Mouse (Mus musculus): ENCODE results near the gene Tmem200b.

Gene Tmem200b

DNA sequence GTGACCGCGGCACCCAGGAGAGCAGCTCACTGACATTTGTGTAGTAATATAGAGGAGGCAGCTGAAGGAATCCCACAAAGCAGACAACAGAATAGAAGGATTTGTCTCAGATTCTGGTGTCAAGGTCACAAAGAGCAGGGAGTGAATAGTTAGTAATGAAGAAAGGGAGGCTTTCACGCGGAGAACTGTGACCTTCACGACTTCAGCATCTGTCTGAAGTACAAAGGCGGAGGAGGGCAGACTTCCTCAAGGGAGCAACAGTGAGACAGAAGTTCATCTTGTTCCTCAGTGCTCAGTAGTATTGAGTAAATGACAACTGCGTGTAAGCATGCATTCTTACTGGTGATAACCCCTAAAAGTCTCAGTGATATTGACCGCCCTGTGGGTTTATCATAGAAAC, 29.1 kb downstream of the Tmem200b start:
- DNase-seq (ENCODE audit: extremely low spot score): no peak

DNA sequence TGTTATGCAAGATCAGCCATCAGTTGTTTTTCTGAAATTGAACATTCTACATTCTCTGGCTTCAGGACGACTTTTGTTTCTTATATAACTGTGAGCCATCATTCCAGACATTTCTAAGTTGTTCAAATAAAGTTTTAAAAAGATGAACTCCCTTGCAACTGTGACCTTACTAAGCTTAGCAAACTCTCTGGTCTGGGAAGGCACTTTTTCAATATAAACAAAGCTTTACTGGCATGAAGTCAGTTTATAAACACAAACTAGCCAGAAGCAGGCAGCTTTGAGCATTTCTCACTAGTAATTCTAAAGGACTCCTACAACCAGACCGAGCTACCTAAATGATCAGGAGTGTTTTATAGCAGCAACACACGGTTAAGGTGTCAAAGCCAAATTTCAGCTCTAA, 35.6 kb downstream of the Tmem200b start:
- no peak for DNase-seq (ENCODE audit: extremely low spot score)

DNA sequence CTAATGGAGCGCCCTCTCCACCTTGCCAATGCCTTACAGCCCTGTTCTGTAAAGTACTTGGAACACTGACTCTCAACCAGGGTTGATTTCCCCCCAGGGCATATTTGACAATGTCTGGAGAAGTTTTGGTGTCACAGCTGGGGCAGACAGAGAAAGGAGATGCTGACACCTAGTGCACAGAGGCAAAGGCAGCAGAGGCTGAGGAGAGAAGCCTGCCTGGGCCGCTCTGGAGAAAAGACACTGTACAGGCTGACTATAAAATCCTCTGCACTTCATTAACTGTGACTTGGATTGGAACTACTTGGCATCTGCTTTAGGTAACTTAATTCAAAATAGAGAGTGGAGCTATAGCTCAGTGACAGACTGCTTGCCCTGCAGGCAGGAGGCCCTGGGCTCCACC, 47.3 kb downstream of the Tmem200b start:
- DNase-seq (ENCODE audit: extremely low spot score): no peak

DNA sequence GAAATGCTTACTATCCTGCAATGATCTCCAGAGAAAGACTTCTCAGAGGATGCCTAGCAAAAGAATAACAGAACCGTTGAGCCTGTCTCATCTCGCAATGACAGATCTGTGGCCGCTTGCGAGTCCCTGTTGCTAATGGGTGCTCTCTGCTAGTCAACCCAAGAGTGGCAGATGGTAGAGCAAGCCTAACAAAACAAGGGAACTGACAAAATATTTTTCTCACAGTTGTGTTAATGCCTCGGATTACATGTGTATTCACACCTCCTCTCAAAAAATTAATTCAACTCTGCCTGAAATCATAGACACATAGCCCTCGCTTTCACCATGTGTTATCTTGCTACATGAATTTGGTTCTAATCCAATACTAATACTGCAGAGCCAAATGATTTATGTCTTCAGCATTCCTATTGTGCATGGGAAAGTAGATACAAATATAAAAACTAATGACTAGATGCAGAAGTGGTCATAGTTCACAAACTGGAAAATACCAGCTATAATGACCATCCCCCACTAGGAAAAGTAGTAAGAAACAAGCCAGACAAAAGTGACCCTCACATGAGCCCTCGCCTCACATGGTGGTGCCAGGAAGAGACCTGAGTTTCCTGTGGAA, 48.8 kb downstream of the Tmem200b start:
- DNase-seq (ENCODE audit: extremely low spot score): no peak
